Mouse (Mus musculus) hindbrain, embryonic 15.5 days (tissue): ENCODE measurements around the gene Nkx2-3. TPM values are rescaled to one million over a fixed set of nuclear protein-coding genes. Genes with fewer than 3 reads are reported as not detected.

Source experiments
- ATAC-seq: fragments of 200-750 bp; cut with Nextera tagmentation; 2 replicates; pipeline ENCODE4 v1.8.0; 2017; ENCODE audit warnings: low read depth, moderate number of reproducible peaks, moderate TSS enrichment; ENCODE audit not compliant: low FRiP score
- H3K27ac ChIP-seq: fragments of 300-500 bp; sonication (generic); replicated peaks from 2 replicates; pipeline ENCODE4 v1.5.1; 2015; ENCODE audit warnings: mild to moderate bottlenecking, inconsistent platforms
- H3K27me3 ChIP-seq: fragments of 300-500 bp; sonication (generic); 2 replicates; pipeline ENCODE4 v1.6.1; 2015; ENCODE audit warnings: control low read depth, inconsistent platforms
- H3K36me3 ChIP-seq: fragments of 300-500 bp; sonication (generic); 2 replicates; pipeline ENCODE4 v1.6.1; 2015; ENCODE audit warnings: control low read depth, inconsistent platforms
- H3K4me1 ChIP-seq: fragments of 300-500 bp; sonication (generic); replicated peaks from 2 replicates; pipeline ENCODE4 v1.6.1; 2015; ENCODE audit warnings: control low read depth, inconsistent platforms
- H3K4me2 ChIP-seq: fragments of 300-500 bp; sonication (generic); 2 replicates; pipeline ENCODE4 v1.6.1; 2015; ENCODE audit warnings: moderate library complexity, mild to moderate bottlenecking, inconsistent platforms
- H3K4me3 ChIP-seq: fragments of 300-500 bp; sonication (generic); 2 replicates; pipeline ENCODE4 v1.5.1; 2015; ENCODE audit warnings: mild to moderate bottlenecking, inconsistent platforms
- H3K9ac ChIP-seq: fragments of 300-500 bp; sonication (generic); 2 replicates; pipeline ENCODE4 v1.6.1; 2015; ENCODE audit warnings: inconsistent platforms
- H3K9me3 ChIP-seq: fragments of 300-500 bp; sonication (generic); 2 replicates; pipeline ENCODE4 v1.6.1; 2016; ENCODE audit warnings: control low read depth, inconsistent platforms
- WGBS: fragments of 180-500 bp; shearing (Covaris S2); methylation state at CpG from one replicate; pipeline ENCODE4 v1.1.7; 2015; 5-methylcytosine and 5-hydroxymethylcytosine counted together
- polyA plus RNA-seq: library from polyadenylated mRNA; unstranded; fragments of >200 nt; fragmentation: Nextera tagmentation; extraction: Ambion mirVana; gene quantifications from 2 replicates; pipeline ENCODE4 v1.2.1, GENCODE M21; 2015

Gene Nkx2-3
- polyA plus RNA-seq, 1 experiment from 2014 or later, result 0.21 TPM

- Histone ChIP-seq H3K4me1 (no peaks in the 10 kb centered on the region), H3K4me2 (no peak overlapping the region), H3K9ac (no peak overlapping the region), H3K9me3 (0 out of 2 replicates have a peak, but pooled peaks cover 4% of the 10 kb centered on the region), H3K36me3 (no peaks in the 10 kb centered on the region), H3K27ac (no peak overlapping the region), H3K4me3 (no peak overlapping the region), H3K27me3 (peaks cover 96% of the 10 kb centered on the region)
- WGBS, result 3% methylated on average over 24 of the region's 25 CpGs
- no peak for ATAC-seq
These were observed 13.1 kb upstream of the Nkx2-3 start for GRCm38 (mm10) chr19:43598741-43599660.

GRCm38 (mm10) chr19:43599776-43600544 is 12.2 kb upstream of the Nkx2-3 start:
- no peak overlapping the region for H3K4me2 ChIP-seq
- no peak overlapping the region for H3K4me3 ChIP-seq
- H3K9ac ChIP-seq, result no peak overlapping the region
- 0 out of 2 replicates have a peak, but pooled peaks cover 4% of the 10 kb centered on the region for H3K9me3 ChIP-seq
- WGBS, result under 1% methylated on average over 27 of the region's 27 CpGs
- no peak overlapping the region for H3K27ac ChIP-seq
- ATAC-seq, result no peak
- no peaks in the 10 kb centered on the region for H3K36me3 ChIP-seq
- peaks cover 97% of the 10 kb centered on the region for H3K27me3 ChIP-seq
- no peaks in the 10 kb centered on the region for H3K4me1 ChIP-seq

- no peak for ATAC-seq
- 0 out of 2 replicates have a peak, but pooled peaks cover 4% of the 10 kb centered on the region for H3K9me3 ChIP-seq
- 2% methylated on average over 33 of the region's 33 CpGs for WGBS
- no peaks in the 10 kb centered on the region for H3K4me1 ChIP-seq
- H3K4me2 ChIP-seq, result no peak overlapping the region
- no peak overlapping the region for H3K9ac ChIP-seq
- H3K27me3 ChIP-seq, result peaks cover 97% of the 10 kb centered on the region
- no peaks in the 10 kb centered on the region for H3K36me3 ChIP-seq
- no peak overlapping the region for H3K4me3 ChIP-seq
- H3K27ac ChIP-seq, result no peak overlapping the region
These were observed 11.4 kb upstream of the Nkx2-3 start for GRCm38 (mm10) chr19:43600545-43601331.

- WGBS, result 2% methylated on average over 27 of the region's 27 CpGs
- Histone ChIP-seq H3K9me3 (0 out of 2 replicates have a peak, but pooled peaks cover 4% of the 10 kb centered on the region), H3K27ac (no peak overlapping the region), H3K27me3 (peaks cover 97% of the 10 kb centered on the region), H3K9ac (no peak overlapping the region), H3K36me3 (no peaks in the 10 kb centered on the region), H3K4me1 (no peaks in the 10 kb centered on the region), H3K4me3 (no peak overlapping the region), H3K4me2 (no peak overlapping the region)
- ATAC-seq, result no peak
These were observed 10.7 kb upstream of the Nkx2-3 start for GRCm38 (mm10) chr19:43601440-43601839.

GRCm38 (mm10) chr19:43601996-43602590 is 10.0 kb upstream of the Nkx2-3 start:
- H3K4me2 ChIP-seq, result no peak overlapping the region
- peaks cover 97% of the 10 kb centered on the region for H3K27me3 ChIP-seq
- no peak overlapping the region for H3K4me3 ChIP-seq
- WGBS, result 1% methylated on average over 12 of the region's 12 CpGs
- no peak overlapping the region for H3K27ac ChIP-seq
- no peaks in the 10 kb centered on the region for H3K9me3 ChIP-seq
- H3K9ac ChIP-seq, result no peak overlapping the region
- no peaks in the 10 kb centered on the region for H3K36me3 ChIP-seq
- no peaks in the 10 kb centered on the region for H3K4me1 ChIP-seq
- ATAC-seq, result no peak

GRCm38 (mm10) chr19:43603521-43603920 is 8.6 kb upstream of the Nkx2-3 start:
- WGBS, result 3% methylated on average over 5 of the region's 5 CpGs

GRCm38 (mm10) chr19:43604492-43605120 is 7.5 kb upstream of the Nkx2-3 start:
- Histone ChIP-seq H3K27ac (no peak overlapping the region), H3K4me2 (no peak overlapping the region), H3K4me1 (no peaks in the 10 kb centered on the region), H3K9me3 (no peaks in the 10 kb centered on the region), H3K9ac (no peak overlapping the region), H3K27me3 (peaks cover 96% of the 10 kb centered on the region), H3K4me3 (no peak overlapping the region), H3K36me3 (no peaks in the 10 kb centered on the region)
- no peak for ATAC-seq
- 7% methylated on average over 7 of the region's 7 CpGs for WGBS

More at GRCm38 (mm10) chr19:43603521-43603920, 8.6 kb upstream of the Nkx2-3 start:
- Histone ChIP-seq H3K27me3 (peaks cover 97% of the 10 kb centered on the region), H3K4me2 (no peak overlapping the region), H3K36me3 (no peaks in the 10 kb centered on the region), H3K4me1 (no peaks in the 10 kb centered on the region), H3K9ac (no peak overlapping the region), H3K4me3 (no peak overlapping the region), H3K9me3 (no peaks in the 10 kb centered on the region), H3K27ac (no peak overlapping the region)
- ATAC-seq, result no peak

- Histone ChIP-seq H3K36me3 (no peaks in the 10 kb centered on the region), H3K4me1 (no peaks in the 10 kb centered on the region), H3K27me3 (peaks cover 93% of the 10 kb centered on the region), H3K9me3 (no peaks in the 10 kb centered on the region), H3K9ac (no peak overlapping the region), H3K27ac (no peak overlapping the region), H3K4me3 (no peak overlapping the region), H3K4me2 (no peak overlapping the region)
- no peak for ATAC-seq
- 2% methylated on average over 17 of the region's 17 CpGs for WGBS
These were observed 6.2 kb upstream of the Nkx2-3 start for GRCm38 (mm10) chr19:43605666-43606551.

GRCm38 (mm10) chr19:43606552-43607530 is 5.3 kb upstream of the Nkx2-3 start:
- H3K27ac ChIP-seq, result no peak overlapping the region
- ATAC-seq, result no peak

More at GRCm38 (mm10) chr19:43606552-43607530, 5.3 kb upstream of the Nkx2-3 start:
- no peaks in the 10 kb centered on the region for H3K36me3 ChIP-seq
- no peaks in the 10 kb centered on the region for H3K9me3 ChIP-seq
- no peak overlapping the region for H3K4me2 ChIP-seq
- H3K4me3 ChIP-seq, result no peak overlapping the region
- peaks cover 94% of the 10 kb centered on the region for H3K27me3 ChIP-seq
- H3K4me1 ChIP-seq, result no peaks in the 10 kb centered on the region
- under 1% methylated on average over 40 of the region's 40 CpGs for WGBS
- no peak overlapping the region for H3K9ac ChIP-seq
